Mouse (Mus musculus): ENCODE measurements around the gene Cyp2j5. TPM values are rescaled to one million over a fixed set of nuclear protein-coding genes. Genes with fewer than 3 reads are reported as not detected.
A peak's percentile ranks its signal among the peaks of the same experiment; 100 is the strongest.

The Cyp2j5 gene
- not detected in 2 replicates for polyA plus RNA-seq (2014; fragmentation: Nextera tagmentation; extraction: Ambion mirVana)

- Histone ChIP-seq H3K27ac (ENCODE audit: low read depth, low read length) (no peak within 1 kb of the TSS), H3K4me1 (ENCODE audit: control insufficient read depth, insufficient read depth, low read length) (no peaks in the 10 kb centered on the region), H3K4me3 (ENCODE audit: low read depth, low read length) (no peak within 1 kb of the TSS), H3K4me2 (ENCODE audit: low read depth, low read length) (no peak within 1 kb of the TSS), H3K9ac (replicated peaks; ENCODE audit: low read depth, low read length) (no peak within 1 kb of the TSS), H3K9me3 (ENCODE audit: control insufficient read depth, low read length) (no peaks in the 10 kb centered on the region), H3K27me3 (ENCODE audit: control insufficient read depth, insufficient read depth, low read length) (no peaks in the 10 kb centered on the region), H3K36me3 (ENCODE audit: control insufficient read depth, insufficient read depth, low read length) (no peaks in the 10 kb centered on the region)
- no peak for ATAC-seq (ENCODE audit: low read depth)
- WGBS: 95% methylated on average over 2 of the region's 2 CpGs
These were observed at the start of gene Cyp2j5 for GRCm38 (mm10) chr4:96663991-96664390. Cyp2j5 (minus strand) TSS chr4:96664154.

- H3K27ac ChIP-seq (ENCODE audit: low read depth, low read length): no peak overlapping the region
- no peak overlapping the region for H3K4me2 ChIP-seq (ENCODE audit: low read depth, low read length)
- no peaks in the 10 kb centered on the region for H3K4me1 ChIP-seq (ENCODE audit: control insufficient read depth, insufficient read depth, low read length)
- H3K36me3 ChIP-seq (ENCODE audit: control insufficient read depth, insufficient read depth, low read length): no peaks in the 10 kb centered on the region
- H3K4me3 ChIP-seq (ENCODE audit: low read depth, low read length): no peak overlapping the region
- H3K9me3 ChIP-seq (ENCODE audit: control insufficient read depth, low read length): no peaks in the 10 kb centered on the region
- no peak overlapping the region for H3K9ac ChIP-seq (replicated peaks; ENCODE audit: low read depth, low read length)
- ATAC-seq (ENCODE audit: low read depth): no peak
- no peaks in the 10 kb centered on the region for H3K27me3 ChIP-seq (ENCODE audit: control insufficient read depth, insufficient read depth, low read length)
- WGBS: 59% methylated on average over 2 of the region's 2 CpGs
These were observed 41.5 kb upstream of the Cyp2j5 start for GRCm38 (mm10) chr4:96705281-96705951.

- H3K9me3 ChIP-seq (ENCODE audit: control insufficient read depth, low read length): no peaks in the 10 kb centered on the region
- H3K27ac ChIP-seq (ENCODE audit: low read depth, low read length): peak overlapping the region; percentile 73
- H3K27me3 ChIP-seq (ENCODE audit: control insufficient read depth, insufficient read depth, low read length): no peaks in the 10 kb centered on the region
- ATAC-seq (ENCODE audit: low read depth): no peak; the same call in 1 of the 2 replicates
- H3K36me3 ChIP-seq (ENCODE audit: control insufficient read depth, insufficient read depth, low read length): no peaks in the 10 kb centered on the region
- peaks cover 11% of the 10 kb centered on the region; the same call in 1 of the 2 replicates for H3K4me1 ChIP-seq (ENCODE audit: control insufficient read depth, insufficient read depth, low read length)
- H3K4me2 ChIP-seq (ENCODE audit: low read depth, low read length): peak overlapping the region; percentile 20
- WGBS: 37% methylated on average over 5 of the region's 5 CpGs
- H3K4me3 ChIP-seq (ENCODE audit: low read depth, low read length): no peak overlapping the region
- no peak overlapping the region for H3K9ac ChIP-seq (replicated peaks; ENCODE audit: low read depth, low read length)
These were observed 34.2 kb upstream of the Cyp2j5 start for GRCm38 (mm10) chr4:96698218-96698561.

GRCm38 (mm10) chr4:96697511-96698217 is 33.7 kb upstream of the Cyp2j5 start:
- Histone ChIP-seq H3K4me2 (ENCODE audit: low read depth, low read length) (peak overlapping the region; percentile 20), H3K27me3 (ENCODE audit: control insufficient read depth, insufficient read depth, low read length) (no peaks in the 10 kb centered on the region), H3K4me3 (ENCODE audit: low read depth, low read length) (no peak overlapping the region), H3K36me3 (ENCODE audit: control insufficient read depth, insufficient read depth, low read length) (no peaks in the 10 kb centered on the region), H3K9me3 (ENCODE audit: control insufficient read depth, low read length) (no peaks in the 10 kb centered on the region), H3K27ac (ENCODE audit: low read depth, low read length) (peak overlapping the region; percentile 73), H3K9ac (replicated peaks; ENCODE audit: low read depth, low read length) (0 out of 2 replicates have a peak overlapping the region, but pooled peaks have one; percentile 11), H3K4me1 (ENCODE audit: control insufficient read depth, insufficient read depth, low read length) (peaks cover 11% of the 10 kb centered on the region; the same call in 1 of the 2 replicates)
- 31% methylated on average over 15 of the region's 15 CpGs for WGBS
- peak; percentile 81 for ATAC-seq (ENCODE audit: low read depth)

- peak overlapping the region; percentile 73 for H3K27ac ChIP-seq (ENCODE audit: low read depth, low read length)
- H3K4me3 ChIP-seq (ENCODE audit: low read depth, low read length): no peak overlapping the region
- H3K36me3 ChIP-seq (ENCODE audit: control insufficient read depth, insufficient read depth, low read length): no peaks in the 10 kb centered on the region
- no peaks in the 10 kb centered on the region for H3K9me3 ChIP-seq (ENCODE audit: control insufficient read depth, low read length)
- WGBS: 27% methylated on average over 13 of the region's 13 CpGs
- H3K27me3 ChIP-seq (ENCODE audit: control insufficient read depth, insufficient read depth, low read length): no peaks in the 10 kb centered on the region
- peak; percentile 88 for ATAC-seq (ENCODE audit: low read depth)
- peak overlapping the region; percentile 8; the same call in 1 of the 2 replicates for H3K4me2 ChIP-seq (ENCODE audit: low read depth, low read length)
- H3K4me1 ChIP-seq (ENCODE audit: control insufficient read depth, insufficient read depth, low read length): peaks cover 11% of the 10 kb centered on the region; the same call in 1 of the 2 replicates
- H3K9ac ChIP-seq (replicated peaks; ENCODE audit: low read depth, low read length): no peak overlapping the region
These were observed 32.8 kb upstream of the Cyp2j5 start for GRCm38 (mm10) chr4:96696614-96697360.

GRCm38 (mm10) chr4:96687358-96687803 is 23.4 kb upstream of the Cyp2j5 start:
- no peaks in the 10 kb centered on the region for H3K36me3 ChIP-seq (ENCODE audit: control insufficient read depth, insufficient read depth, low read length)
- no peak overlapping the region for H3K9ac ChIP-seq (replicated peaks; ENCODE audit: low read depth, low read length)
- no peaks in the 10 kb centered on the region for H3K4me1 ChIP-seq (ENCODE audit: control insufficient read depth, insufficient read depth, low read length)
- H3K4me3 ChIP-seq (ENCODE audit: low read depth, low read length): no peak overlapping the region
- H3K4me2 ChIP-seq (ENCODE audit: low read depth, low read length): no peak overlapping the region
- H3K27ac ChIP-seq (ENCODE audit: low read depth, low read length): no peak overlapping the region
- WGBS: 60% methylated on average over 2 of the region's 2 CpGs
- no peaks in the 10 kb centered on the region for H3K27me3 ChIP-seq (ENCODE audit: control insufficient read depth, insufficient read depth, low read length)
- no peaks in the 10 kb centered on the region for H3K9me3 ChIP-seq (ENCODE audit: control insufficient read depth, low read length)
- no peak for ATAC-seq (ENCODE audit: low read depth)

GRCm38 (mm10) chr4:96683474-96683873 is 19.5 kb upstream of the Cyp2j5 start:
- ATAC-seq (ENCODE audit: low read depth): peak; percentile 47; the same call in 1 of the 2 replicates
- H3K9me3 ChIP-seq (ENCODE audit: control insufficient read depth, low read length): no peaks in the 10 kb centered on the region

GRCm38 (mm10) chr4:96680966-96681365 is 17.0 kb upstream of the Cyp2j5 start:
- Histone ChIP-seq H3K4me1 (ENCODE audit: control insufficient read depth, insufficient read depth, low read length) (no peaks in the 10 kb centered on the region), H3K9me3 (ENCODE audit: control insufficient read depth, low read length) (no peaks in the 10 kb centered on the region), H3K27me3 (ENCODE audit: control insufficient read depth, insufficient read depth, low read length) (no peaks in the 10 kb centered on the region), H3K4me2 (ENCODE audit: low read depth, low read length) (no peak overlapping the region), H3K36me3 (ENCODE audit: control insufficient read depth, insufficient read depth, low read length) (no peaks in the 10 kb centered on the region), H3K27ac (ENCODE audit: low read depth, low read length) (no peak overlapping the region), H3K4me3 (ENCODE audit: low read depth, low read length) (no peak overlapping the region), H3K9ac (replicated peaks; ENCODE audit: low read depth, low read length) (no peak overlapping the region)
- ATAC-seq (ENCODE audit: low read depth): no peak

More at GRCm38 (mm10) chr4:96683474-96683873, 19.5 kb upstream of the Cyp2j5 start:
- Histone ChIP-seq H3K4me2 (ENCODE audit: low read depth, low read length) (no peak overlapping the region), H3K36me3 (ENCODE audit: control insufficient read depth, insufficient read depth, low read length) (no peaks in the 10 kb centered on the region), H3K4me3 (ENCODE audit: low read depth, low read length) (no peak overlapping the region), H3K27ac (ENCODE audit: low read depth, low read length) (no peak overlapping the region), H3K4me1 (ENCODE audit: control insufficient read depth, insufficient read depth, low read length) (no peaks in the 10 kb centered on the region), H3K9ac (replicated peaks; ENCODE audit: low read depth, low read length) (no peak overlapping the region), H3K27me3 (ENCODE audit: control insufficient read depth, insufficient read depth, low read length) (no peaks in the 10 kb centered on the region)
- 44% methylated on average over 2 of the region's 2 CpGs for WGBS
